Mouse (Mus musculus) stomach, postnatal 0 days (tissue): Measurements from ENCODE around the gene Bphl. TPM values are rescaled to one million over a fixed set of nuclear protein-coding genes. Genes with fewer than 3 reads are reported as not detected.

Source experiments
- ATAC-seq: fragments of 200-750 bp; cut with Nextera tagmentation; 2 replicates; pipeline ENCODE4 v1.8.0; 2017; ENCODE audit not compliant: low FRiP score, low TSS enrichment
- DNase-seq: peaks from one replicate; pipeline ENCODE4 v3.0.0-alpha.2; 2016; ENCODE audit warnings: low spot score
- H3K27ac ChIP-seq: fragments of 300-500 bp; sonication (generic); replicated peaks from 2 replicates; pipeline ENCODE4 v1.5.1; 2014; ENCODE audit warnings: mild to moderate bottlenecking, control low read depth
- H3K27me3 ChIP-seq: fragments of 300-500 bp; sonication (generic); 2 replicates; pipeline ENCODE4 v1.6.1; 2014; ENCODE audit warnings: low read length; ENCODE audit not compliant: control insufficient read depth, insufficient read depth
- H3K36me3 ChIP-seq: fragments of 300-500 bp; sonication (generic); 2 replicates; pipeline ENCODE4 v1.6.1; 2014; ENCODE audit warnings: low read length, mixed read lengths; ENCODE audit not compliant: control insufficient read depth, insufficient read depth
- H3K4me1 ChIP-seq: fragments of 300-500 bp; sonication (generic); replicated peaks from 2 replicates; pipeline ENCODE4 v1.6.1; 2014; ENCODE audit warnings: antibody characterized with exemption; ENCODE audit not compliant: control insufficient read depth, insufficient read depth
- H3K4me2 ChIP-seq: fragments of 300-500 bp; sonication (generic); replicated peaks from 2 replicates; pipeline ENCODE4 v1.6.1; 2014; ENCODE audit warnings: low read depth, mild to moderate bottlenecking, control low read depth, moderate library complexity
- H3K4me3 ChIP-seq: fragments of 300-500 bp; sonication (generic); 2 replicates; pipeline ENCODE4 v1.5.1; 2014; ENCODE audit warnings: low read depth, low read length, control low read depth
- H3K9ac ChIP-seq: fragments of 300-500 bp; sonication (generic); 2 replicates; pipeline ENCODE4 v1.6.1; 2014; ENCODE audit warnings: mild to moderate bottlenecking, low read length, control low read depth, mixed read lengths
- H3K9me3 ChIP-seq: fragments of 300-500 bp; sonication (generic); 2 replicates; pipeline ENCODE4 v1.6.1; 2016; ENCODE audit warnings: low read length; ENCODE audit not compliant: control insufficient read depth
- CTCF ChIP-seq: IDR thresholded peaks from 2 replicates; pipeline ENCODE4 v1.5.1; 2016; ENCODE audit warnings: antibody characterized with exemption, low read depth, mild to moderate bottlenecking, moderate library complexity
- EP300 ChIP-seq: optimal IDR thresholded peaks from 2 replicates; pipeline ENCODE3; 2016; ENCODE audit warnings: antibody characterized with exemption
- WGBS: fragments of 180-500 bp; shearing (Covaris S2); extraction: QIAGEN DNeasy Blood & Tissue Kit; methylation state at CpG from one replicate; pipeline ENCODE4 v1.1.7; 2014; 5-methylcytosine and 5-hydroxymethylcytosine counted together
- polyA plus RNA-seq: library from polyadenylated mRNA; unstranded; fragments of >200 nt; fragmentation: Nextera tagmentation; extraction: Ambion mirVana; gene quantifications from 2 replicates; pipeline ENCODE4 v1.2.1, GENCODE M21; 2015

Gene Bphl
- polyA plus RNA-seq, 1 experiment from 2014 or later: 37.2 TPM

DNA sequence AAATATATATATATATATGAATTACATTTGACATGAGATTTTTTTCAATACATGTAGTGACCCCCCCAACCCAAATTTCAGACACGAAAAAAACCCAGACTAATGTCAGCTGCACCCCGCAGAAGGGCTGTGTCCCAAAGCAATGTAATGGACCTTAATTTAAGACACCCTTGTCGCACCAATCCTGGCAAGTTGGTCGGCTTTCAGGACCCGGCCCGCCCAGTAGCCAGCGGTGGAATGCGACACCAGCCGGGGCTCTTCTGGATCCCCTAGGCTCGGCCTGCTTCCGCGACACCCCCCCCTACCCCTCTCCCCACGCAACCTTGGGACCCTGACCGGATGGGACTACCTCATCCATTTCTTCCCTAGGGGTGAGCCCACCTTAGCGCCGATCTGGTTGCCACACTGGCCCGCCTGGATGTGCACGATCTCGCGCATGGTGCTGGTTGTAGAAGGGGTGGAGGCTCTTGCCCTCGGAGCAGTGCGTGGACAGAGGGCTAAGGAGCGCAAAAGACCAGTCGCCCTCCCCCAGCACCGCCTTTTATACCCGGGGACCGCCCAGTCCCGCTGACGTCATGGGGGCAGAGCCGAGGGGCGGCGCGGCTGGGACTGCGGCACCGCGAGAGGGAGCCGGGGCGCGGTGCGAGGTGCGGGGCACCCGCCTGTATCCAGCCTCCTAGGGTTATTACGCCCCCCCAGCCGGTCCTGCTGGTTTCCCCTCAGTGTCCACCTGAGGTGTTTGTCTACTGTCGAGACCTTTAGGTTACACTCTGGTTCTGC is 40.3 kb downstream of the Bphl start, which contains the start of gene Tubb2a:
Tubb2a (minus strand) TSS at position 516 of the 780 bp plus-strand sequence.
- ATAC-seq (peak; percentile 92), DNase-seq (peak; percentile 93)
- TF ChIP-seq EP300: no peak
- TF ChIP-seq CTCF: peak; percentile 77
- H3K27me3 ChIP-seq: no peaks in the 10 kb centered on the region
- WGBS: under 1% methylated on average over 39 of the region's 45 CpGs
- H3K4me3 ChIP-seq: peak within 1 kb of the TSS; percentile 80
- peaks cover 5% of the 10 kb centered on the region; the same call in 1 of the 2 replicates for H3K4me1 ChIP-seq
- H3K36me3 ChIP-seq: no peaks in the 10 kb centered on the region
- no peaks in the 10 kb centered on the region for H3K9me3 ChIP-seq
- H3K9ac ChIP-seq: peak within 1 kb of the TSS; percentile 86
- H3K27ac ChIP-seq: peak within 1 kb of the TSS; percentile 81
- peak within 1 kb of the TSS; percentile 80 for H3K4me2 ChIP-seq

DNA sequence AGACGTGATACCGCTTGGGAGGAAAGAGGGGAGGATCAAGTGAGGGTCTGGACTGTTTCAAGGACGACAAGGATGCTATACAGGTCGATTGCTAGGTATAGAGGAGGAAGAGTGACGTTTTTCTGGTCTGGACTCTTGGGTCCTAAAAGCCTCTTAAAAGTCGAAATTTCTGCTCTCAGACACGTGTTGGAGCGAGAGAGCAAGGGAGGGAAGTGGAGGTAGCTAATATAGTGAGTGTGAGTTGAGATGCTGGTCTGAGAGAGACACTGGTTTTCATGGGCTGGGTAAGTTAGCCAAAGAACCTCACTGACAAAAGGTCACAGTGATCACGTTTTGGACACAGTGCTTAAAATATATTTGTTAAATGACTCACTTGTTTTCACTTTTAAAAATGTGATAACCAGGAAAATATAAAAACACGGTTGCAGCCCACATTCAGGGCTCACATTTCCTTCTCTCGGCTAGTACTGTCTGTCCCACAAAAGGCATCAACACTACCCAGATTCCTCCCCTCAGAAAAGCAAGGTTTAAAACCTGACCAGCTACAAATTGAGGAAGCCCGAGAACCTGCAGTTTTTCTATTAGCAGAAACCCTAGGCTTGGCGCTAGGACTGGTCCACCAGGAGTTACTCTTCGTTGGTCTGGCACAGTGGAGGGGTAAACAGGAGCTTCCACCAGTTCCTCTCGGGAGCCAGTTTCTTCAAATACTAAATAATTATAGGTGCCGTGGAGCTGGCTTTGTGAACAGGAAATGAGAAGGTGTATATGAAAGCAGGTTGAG is 41.3 kb downstream of the Bphl start:
- H3K27ac ChIP-seq: 0 out of 2 replicates have a peak overlapping the region, but pooled peaks have one; percentile 9
- peak overlapping the region; percentile 51 for H3K9ac ChIP-seq
- no peaks in the 10 kb centered on the region for H3K36me3 ChIP-seq
- no peak for ATAC-seq
- H3K4me3 ChIP-seq: peak overlapping the region; percentile 80
- no peak for TF ChIP-seq EP300
- TF ChIP-seq CTCF: no peak
- no peaks in the 10 kb centered on the region for H3K27me3 ChIP-seq
- 41% methylated on average over 16 of the region's 16 CpGs for WGBS
- no peaks in the 10 kb centered on the region for H3K9me3 ChIP-seq
- peak overlapping the region; percentile 80 for H3K4me2 ChIP-seq
- peaks cover 5% of the 10 kb centered on the region; the same call in 1 of the 2 replicates for H3K4me1 ChIP-seq
- no peak for DNase-seq

DNA sequence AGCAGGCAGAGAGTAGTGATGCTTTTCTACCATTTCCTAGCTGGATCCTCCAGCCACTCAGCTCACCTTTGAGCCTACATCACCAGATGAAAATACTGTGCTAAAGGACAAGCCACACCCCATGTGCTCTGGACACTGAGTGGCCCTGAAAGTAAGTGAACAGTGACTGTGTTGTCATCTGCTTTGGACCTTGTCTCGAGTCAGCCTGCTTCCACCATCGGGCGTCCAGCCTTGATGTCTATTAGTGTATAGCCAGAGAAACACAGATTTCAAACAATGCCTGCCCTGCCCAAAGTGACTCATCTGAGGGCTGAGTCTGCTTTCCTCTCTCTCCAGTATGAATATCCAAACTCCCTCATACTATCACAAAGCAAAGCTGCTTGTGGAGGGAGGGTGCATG is 42.4 kb downstream of the Bphl start:
- Histone ChIP-seq H3K27me3 (no peaks in the 10 kb centered on the region), H3K4me3 (no peak overlapping the region), H3K27ac (no peak overlapping the region), H3K36me3 (no peaks in the 10 kb centered on the region), H3K4me1 (peaks cover 8% of the 10 kb centered on the region), H3K9ac (no peak overlapping the region), H3K4me2 (no peak overlapping the region), H3K9me3 (no peaks in the 10 kb centered on the region)
- WGBS: 46% methylated on average over 3 of the region's 3 CpGs
- TF ChIP-seq EP300 (no peak), CTCF (no peak)
- DNase-seq: peak; percentile 51
- peak; percentile 75 for ATAC-seq

DNA sequence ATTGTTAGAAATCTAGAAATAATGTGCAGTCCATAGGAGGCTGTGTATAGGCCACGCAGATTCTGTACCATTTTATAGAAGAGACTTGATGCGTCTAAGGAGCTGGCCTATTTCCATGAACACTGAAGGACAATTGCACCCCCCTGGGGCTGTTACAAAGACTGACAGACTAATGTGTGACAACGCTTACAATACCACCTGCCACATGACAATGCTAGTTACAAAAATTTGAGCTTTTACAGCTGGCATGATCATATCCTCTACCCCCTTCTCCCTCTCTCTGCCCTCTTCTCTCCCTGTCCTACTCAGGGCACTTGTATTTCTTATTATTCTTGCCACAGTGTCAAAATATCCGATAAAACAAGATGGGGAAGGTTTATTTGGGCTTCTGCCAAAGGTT is 44.5 kb downstream of the Bphl start:
- Histone ChIP-seq H3K27me3 (no peaks in the 10 kb centered on the region), H3K36me3 (no peaks in the 10 kb centered on the region), H3K9me3 (no peaks in the 10 kb centered on the region), H3K9ac (no peak overlapping the region), H3K4me3 (no peak overlapping the region), H3K27ac (no peak overlapping the region), H3K4me1 (peaks cover 6% of the 10 kb centered on the region), H3K4me2 (no peak overlapping the region)
- TF ChIP-seq CTCF (no peak), EP300 (no peak)
- DNase-seq (no peak), ATAC-seq (no peak)
- 64% methylated on average over 4 of the region's 4 CpGs for whole genome bisulfite sequencing

DNA sequence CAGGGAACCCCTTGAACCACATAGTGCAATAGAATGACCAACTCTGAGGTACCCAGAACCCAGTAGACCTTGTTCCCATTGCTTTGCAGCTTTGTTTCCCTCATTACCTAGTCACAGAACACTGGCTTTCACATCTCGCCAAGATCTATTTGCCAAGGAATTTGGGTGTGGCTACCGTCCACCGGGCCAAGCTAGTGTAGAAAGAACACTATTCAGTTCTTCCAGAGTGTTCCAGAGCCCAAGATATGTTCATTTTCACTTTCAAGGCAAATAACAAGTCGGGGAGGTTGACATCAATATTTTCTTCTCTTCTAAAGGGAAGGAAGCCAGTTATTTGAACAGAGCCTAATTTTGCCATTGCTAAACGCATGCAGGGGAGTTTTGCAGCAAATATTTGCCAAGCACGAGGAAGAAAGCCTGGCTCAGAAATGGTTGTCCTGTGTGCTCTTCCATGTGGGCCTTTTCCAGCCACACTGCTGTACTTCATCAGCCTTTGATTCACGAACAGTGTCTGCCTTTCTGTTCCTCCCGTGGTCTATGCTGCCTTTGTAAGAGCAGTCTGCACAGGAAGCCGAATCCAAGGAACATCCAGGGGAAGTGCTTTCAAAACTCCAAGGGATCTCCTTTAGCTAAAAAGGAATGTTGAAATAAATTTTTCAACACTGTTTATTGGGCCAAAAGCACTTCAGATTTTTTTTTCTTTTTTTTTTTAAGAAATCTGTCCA is 46.8 kb downstream of the Bphl start:
- H3K4me2 ChIP-seq: peak overlapping the region; percentile 8; the same call in 1 of the 2 replicates
- H3K36me3 ChIP-seq: no peaks in the 10 kb centered on the region
- no peak for TF ChIP-seq CTCF
- no peak for TF ChIP-seq EP300
- no peak for DNase-seq
- peak overlapping the region; percentile 76; the same call in 1 of the 2 replicates for H3K27ac ChIP-seq
- WGBS: 27% methylated on average over 9 of the region's 9 CpGs
- no peaks in the 10 kb centered on the region for H3K27me3 ChIP-seq
- no peak overlapping the region for H3K4me3 ChIP-seq
- H3K9ac ChIP-seq: no peak overlapping the region
- no peaks in the 10 kb centered on the region for H3K9me3 ChIP-seq
- peaks cover 8% of the 10 kb centered on the region; the same call in 1 of the 2 replicates for H3K4me1 ChIP-seq
- ATAC-seq: no peak
